Mouse (Mus musculus): ENCODE data around the gene Tex44.

Gene Tex44

GRCm38 (mm10) chr1:86442832-86443231, 16.7 kb downstream of the Tex44 start:
- intact Hi-C loops (cut with DNase I) = loop anchor here (2.0 kb wide), 1 partner anchor 28 kb away; no protein-coding TSS in a partner anchor

- intact Hi-C loops (cut with DNase I) = loop anchor here (2.0 kb wide), 1 partner anchor 27 kb away; no protein-coding TSS in a partner anchor
These were observed 17.4 kb downstream of the Tex44 start for GRCm38 (mm10) chr1:86443386-86444172.

- intact Hi-C loops (cut with DNase I) = no loop called here
These were observed 21.6 kb downstream of the Tex44 start for GRCm38 (mm10) chr1:86447596-86448171.

GRCm38 (mm10) chr1:86448272-86448671, 22.1 kb downstream of the Tex44 start:
- intact Hi-C loops (cut with DNase I) = no loop called here

- intact Hi-C loops (cut with DNase I) = no loop called here
These were observed 23.8 kb downstream of the Tex44 start for GRCm38 (mm10) chr1:86449966-86450365.

GRCm38 (mm10) chr1:86452713-86453112, 26.6 kb downstream of the Tex44 start:
- intact Hi-C loops (cut with DNase I) = no loop called here

- intact Hi-C loops (cut with DNase I) = no loop called here
These were observed 30.9 kb downstream of the Tex44 start for GRCm38 (mm10) chr1:86456892-86457581.

- intact Hi-C loops (cut with DNase I) = no loop called here
These were observed 33.2 kb downstream of the Tex44 start for GRCm38 (mm10) chr1:86459371-86459770.

GRCm38 (mm10) chr1:86464223-86464874, 38.2 kb downstream of the Tex44 start:
- intact Hi-C loops (cut with DNase I) = no loop called here

GRCm38 (mm10) chr1:86464875-86465224, 38.7 kb downstream of the Tex44 start:
- intact Hi-C loops (cut with DNase I) = no loop called here

- intact Hi-C loops (cut with DNase I) = no loop called here
These were observed 41.3 kb downstream of the Tex44 start for GRCm38 (mm10) chr1:86467416-86467815.

GRCm38 (mm10) chr1:86469876-86470275, 43.7 kb downstream of the Tex44 start:
- intact Hi-C loops (cut with DNase I) = loop anchor here (2.0 kb wide), 1 partner anchor 27 kb away; no protein-coding TSS in a partner anchor

- intact Hi-C loops (cut with DNase I) = loop anchor here (2.0 kb wide), 1 partner anchor 28 kb away; no protein-coding TSS in a partner anchor
These were observed 44.5 kb downstream of the Tex44 start for GRCm38 (mm10) chr1:86470519-86471181.

GRCm38 (mm10) chr1:86471504-86471961, 45.4 kb downstream of the Tex44 start:
- intact Hi-C loops (cut with DNase I) = loop anchor here (2.0 kb wide), 1 partner anchor 29 kb away; no protein-coding TSS in a partner anchor

- intact Hi-C loops (cut with DNase I) = no loop called here
These were observed 46.2 kb downstream of the Tex44 start for GRCm38 (mm10) chr1:86472197-86472952.

- intact Hi-C loops (cut with DNase I) = no loop called here
These were observed 47.1 kb downstream of the Tex44 start for GRCm38 (mm10) chr1:86473109-86473760.

Measured in adrenal gland (tissue).